Mouse (Mus musculus): ENCODE measurements at regions not wholly inside any gene's neighbourhood (a gene's known extent, or its start where the extent isn't known, plus 50 kb on each side); places are given as distances from the start of the nearest gene placed in this dataset.

- peak; percentile 61 to 83 for DNase-seq (ENCODE audit: low spot score in 2 of 2)
Measured at GRCm38 (mm10) chr14:72371702-72372277, 119.8 kb downstream of the Gm9195 start.

GRCm38 (mm10) chr14:72360829-72361520 is 130.7 kb downstream of the Gm9195 start:
- DNase-seq (ENCODE audit: low spot score in 2 of 2), result no peak

DNA sequence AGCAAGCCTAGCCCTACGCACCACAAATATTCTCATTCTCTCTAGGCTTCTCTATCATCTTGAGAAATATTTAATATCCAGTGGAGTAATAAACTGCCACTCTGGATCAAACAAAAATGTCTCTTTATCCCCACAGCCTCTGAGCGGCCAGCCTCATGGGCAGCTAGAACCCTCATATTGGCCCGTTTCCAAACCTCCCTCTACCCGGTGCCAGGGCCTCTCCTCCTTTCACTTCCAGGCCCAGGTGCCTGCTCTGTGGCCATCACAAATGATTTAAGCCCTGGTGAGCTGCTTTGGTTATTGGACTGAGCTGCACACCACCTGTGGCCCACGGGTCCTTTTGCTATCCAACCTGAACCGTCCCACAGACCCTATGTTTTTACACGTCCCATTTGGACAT is 131.5 kb downstream of the Gm9195 start:
- no peak for DNase-seq (ENCODE audit: low spot score in 2 of 2)

DNA sequence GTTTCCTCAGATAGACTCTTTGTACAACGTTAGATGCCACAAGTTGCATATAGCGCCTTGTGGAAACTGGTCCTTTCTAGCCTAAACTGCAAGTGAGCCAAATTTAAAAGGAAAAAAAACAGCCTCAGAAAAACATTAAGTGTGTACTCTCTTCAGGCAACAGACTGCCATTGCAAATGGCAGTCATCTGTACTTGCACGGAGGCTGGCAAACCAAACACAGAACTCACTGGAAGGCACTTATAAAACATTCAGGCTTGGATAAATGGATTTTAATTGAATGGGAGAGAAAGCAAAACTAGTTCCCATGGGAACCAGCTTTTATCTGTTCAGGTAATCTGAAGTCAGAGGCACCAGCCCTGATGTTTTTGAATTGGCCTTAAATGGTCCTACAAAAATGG is 133.7 kb downstream of the Gm9195 start:
- DNase-seq (ENCODE audit: low spot score in 2 of 2), result no peak

DNA sequence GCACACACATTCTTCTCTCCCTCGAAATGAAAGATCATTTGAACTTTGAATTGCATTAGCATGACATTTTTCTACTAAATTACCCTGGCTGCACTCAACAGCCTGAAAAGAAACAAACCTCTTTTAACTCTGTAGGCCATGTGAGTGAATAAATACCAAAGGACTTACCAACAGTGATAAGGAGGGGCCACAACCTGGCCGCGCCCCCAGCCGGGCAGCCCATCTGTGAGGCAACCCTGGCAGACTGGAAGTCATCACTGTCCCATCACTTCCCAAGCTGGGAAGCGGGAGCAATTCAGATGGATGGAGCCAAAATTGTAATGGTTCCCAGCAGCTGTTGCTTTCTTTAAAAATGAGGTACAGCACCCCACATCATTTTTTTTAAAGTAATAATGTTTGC is 149.5 kb downstream of the Gm9195 start:
- no peak for DNase-seq (ENCODE audit: low spot score in 2 of 2)

GRCm38 (mm10) chr14:72341590-72342154 is 150.0 kb downstream of the Gm9195 start:
- DNase-seq (ENCODE audit: low spot score in 2 of 2), result no peak

GRCm38 (mm10) chr14:72338046-72338445 is 153.6 kb downstream of the Gm9195 start:
- DNase-seq (ENCODE audit: low spot score in 2 of 2), result no peak

DNA sequence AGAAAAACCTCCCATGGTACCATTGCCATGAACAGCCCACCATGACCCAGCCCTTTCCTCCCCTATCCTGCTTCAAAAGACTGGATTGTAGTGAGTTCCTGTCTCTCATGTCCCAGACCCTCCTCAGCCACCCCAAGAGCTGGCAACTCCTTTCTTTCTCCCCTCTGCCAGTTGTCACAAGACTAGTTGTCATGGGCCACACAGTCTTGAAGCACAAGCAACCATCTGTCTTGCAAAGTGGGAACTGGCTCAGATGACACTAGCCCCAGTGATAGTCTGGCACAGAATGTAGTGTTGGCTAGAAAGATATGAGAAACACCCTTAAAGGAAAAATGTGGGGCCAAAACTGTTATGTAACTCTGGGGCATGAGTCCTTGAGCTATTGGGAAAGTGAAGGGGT is 187.8 kb downstream of the Gm9195 start:
- DNase-seq (ENCODE audit: low spot score in 2 of 2), result peak in 1 of 2 experiments; percentile 8

DNA sequence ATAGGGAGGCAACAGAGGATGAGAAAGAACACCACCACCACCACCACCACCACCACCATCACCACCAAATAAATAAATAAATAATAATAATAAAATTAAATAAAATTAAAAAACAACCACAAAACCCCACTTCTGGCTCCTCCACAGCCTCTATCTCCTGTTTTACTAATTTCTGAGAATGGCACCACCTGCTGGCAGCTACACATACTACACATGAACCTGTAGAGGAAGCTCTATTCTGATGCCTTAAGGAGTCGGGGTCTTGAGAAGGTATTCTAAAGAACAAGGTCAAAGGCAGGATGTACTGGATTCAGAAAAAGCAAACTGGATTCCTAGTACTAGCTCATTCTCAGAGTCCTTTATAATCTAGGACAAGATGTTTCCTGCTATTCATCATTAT is 191.6 kb downstream of the Gm9195 start:
- peak in 1 of 2 experiments; percentile 42 for DNase-seq (ENCODE audit: low spot score in 2 of 2)

DNA sequence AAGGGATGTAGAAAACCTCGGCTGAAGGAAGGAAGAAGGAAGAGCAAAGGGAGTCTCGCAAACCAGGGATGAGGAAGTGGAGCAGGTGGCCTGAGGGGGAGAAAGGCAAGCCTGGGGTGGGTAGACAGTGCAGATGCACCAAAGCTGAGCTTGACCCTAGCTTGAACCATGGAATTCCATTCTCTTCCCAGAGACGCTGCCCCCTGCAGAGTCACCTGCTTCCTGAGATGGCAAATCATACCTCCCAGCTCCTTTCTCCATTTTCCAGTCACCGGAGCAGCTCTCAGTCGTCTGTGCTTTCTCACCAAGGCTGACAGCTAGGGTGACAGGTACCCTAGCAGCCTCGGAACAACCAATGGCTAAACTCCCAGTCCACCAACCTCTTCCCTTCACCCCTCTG is 197.0 kb downstream of the Gm9195 start:
- no peak for DNase-seq (ENCODE audit: low spot score in 2 of 2)

- DNase-seq (ENCODE audit: low spot score in 2 of 2), result no peak
Measured at GRCm38 (mm10) chr14:72293677-72294387, 197.8 kb downstream of the Gm9195 start.

GRCm38 (mm10) chr14:72292656-72293299 is 198.9 kb downstream of the Gm9195 start:
- no peak for DNase-seq (ENCODE audit: low spot score in 2 of 2)

GRCm38 (mm10) chr14:72277309-72277708 is 214.3 kb downstream of the Gm9195 start:
- no peak for DNase-seq (ENCODE audit: low spot score in 2 of 2)

DNA sequence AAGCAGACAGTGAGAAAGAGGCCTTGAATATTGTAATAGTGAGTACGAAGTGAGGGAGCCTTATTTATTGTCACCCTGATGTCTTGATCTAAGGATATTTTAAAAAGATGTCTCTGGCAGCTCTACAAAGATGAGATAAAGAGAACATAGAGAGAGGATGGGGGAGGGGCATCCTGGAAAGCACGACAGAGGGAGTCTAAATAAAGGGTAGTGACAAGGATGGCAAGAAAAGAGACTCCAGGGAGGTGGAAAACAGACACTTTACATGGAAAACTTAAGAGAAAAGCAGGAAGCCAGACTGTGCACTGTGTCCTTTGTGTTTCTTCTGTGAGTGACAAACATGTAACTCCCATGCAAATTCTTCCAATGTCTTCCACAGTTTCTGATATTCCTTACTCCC is 232.4 kb downstream of the Gm9195 start:
- DNase-seq (ENCODE audit: low spot score in 2 of 2), result no peak

- no peak for DNase-seq (ENCODE audit: low spot score in 2 of 2)
Measured at GRCm38 (mm10) chr14:72241872-72242271, 249.8 kb downstream of the Gm9195 start.

DNA sequence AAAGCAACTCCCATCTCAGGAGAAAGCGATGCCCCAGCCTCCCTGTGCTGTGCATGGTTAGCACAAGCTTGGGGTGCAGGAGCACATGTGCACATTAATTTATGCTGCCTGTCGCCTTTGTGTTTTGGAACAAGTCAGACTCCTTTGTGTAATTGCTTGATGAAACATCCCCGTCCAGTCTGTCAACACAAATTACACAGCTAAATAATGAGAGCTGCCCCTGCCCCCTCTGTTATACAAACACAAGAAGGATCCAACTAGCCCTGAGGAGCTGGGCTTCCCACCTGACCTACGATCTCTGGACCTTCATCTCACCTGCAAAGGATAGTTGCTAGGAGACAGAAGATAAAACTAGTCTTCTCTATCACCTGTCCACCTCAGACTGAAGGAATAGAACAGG is 251.4 kb downstream of the Gm9195 start:
- DNase-seq (ENCODE audit: low spot score in 2 of 2), result no peak

DNA sequence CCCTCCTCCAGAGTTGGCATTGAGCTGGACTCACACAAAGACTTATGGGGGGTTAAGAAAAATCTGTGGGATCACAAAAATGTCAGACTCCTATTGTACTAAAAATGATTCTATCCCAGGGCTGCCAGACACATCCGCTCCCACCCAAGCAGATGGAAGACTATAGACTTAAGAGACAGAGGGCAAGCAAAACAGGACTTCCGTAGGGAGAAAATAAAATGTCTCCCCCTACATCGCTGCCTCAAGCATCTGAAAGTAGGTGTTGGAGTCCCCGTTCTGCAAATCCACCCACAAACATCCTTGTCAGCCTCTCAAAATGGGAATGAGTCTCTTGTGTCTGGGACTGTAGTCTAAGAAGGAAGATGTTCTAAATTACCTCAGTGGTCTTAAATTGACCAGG is 253.3 kb downstream of the Gm9195 start:
- no peak for DNase-seq (ENCODE audit: low spot score in 2 of 2)

DNA sequence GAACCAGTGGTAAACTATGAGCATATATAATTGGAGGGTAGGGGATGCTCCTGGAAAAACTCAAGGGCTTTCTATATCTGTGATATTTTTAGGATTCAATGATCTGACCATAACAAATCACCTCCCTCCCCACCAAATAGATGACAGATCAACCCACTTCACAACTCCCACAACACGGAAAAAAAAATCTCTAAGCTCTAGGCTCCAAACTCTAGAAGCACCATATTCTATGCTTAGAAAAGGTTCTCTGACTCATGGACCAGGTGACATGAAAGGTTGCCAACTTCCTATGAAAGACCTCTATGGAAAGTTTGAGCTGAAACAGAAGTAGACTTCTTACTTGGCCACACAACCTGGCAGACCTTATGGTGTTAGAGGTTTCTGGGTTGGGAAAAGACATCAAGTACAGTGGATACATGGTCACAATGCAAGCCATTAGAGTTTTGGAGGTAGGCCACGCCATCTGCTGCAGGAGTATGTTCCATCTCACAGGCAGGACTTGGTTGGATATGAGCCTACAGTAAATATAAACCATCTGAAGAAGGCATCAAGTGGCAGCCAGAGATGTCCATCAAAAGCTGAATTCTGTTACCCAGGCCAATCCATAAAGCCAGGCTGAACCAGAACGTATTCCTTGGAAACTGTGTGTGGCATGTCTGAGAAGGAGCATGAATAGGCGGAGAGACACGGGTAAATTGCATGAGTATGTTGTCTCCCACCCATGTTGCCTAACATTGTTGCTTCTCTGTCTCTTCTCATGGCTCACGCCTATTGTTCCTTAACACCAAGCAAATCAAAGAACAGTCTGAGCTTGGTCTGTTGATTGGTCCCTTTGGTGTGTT is 257.2 kb downstream of the Gm9195 start:
- DNase-seq (ENCODE audit: low spot score in 2 of 2), result no peak

DNA sequence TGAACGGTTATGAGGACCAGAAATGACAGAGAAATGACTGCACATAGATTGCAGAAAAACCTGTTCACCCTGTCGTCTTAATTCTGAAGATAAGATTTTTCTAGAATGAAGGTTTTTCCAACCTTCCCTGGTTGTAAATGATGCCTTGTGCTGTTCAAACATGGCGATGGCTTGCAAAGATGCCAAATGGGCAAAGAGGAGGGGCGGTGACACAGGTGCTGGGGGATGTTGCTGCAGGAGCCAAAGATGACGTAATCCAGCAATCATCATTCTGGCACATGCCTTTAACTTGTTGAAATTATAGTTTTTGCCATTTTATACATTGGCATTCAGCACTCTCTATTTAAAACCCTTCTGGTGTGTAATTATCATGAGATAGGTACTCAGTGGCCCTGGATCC is 263.8 kb downstream of the Gm9195 start:
- no peak for DNase-seq (ENCODE audit: low spot score in 2 of 2)

DNA sequence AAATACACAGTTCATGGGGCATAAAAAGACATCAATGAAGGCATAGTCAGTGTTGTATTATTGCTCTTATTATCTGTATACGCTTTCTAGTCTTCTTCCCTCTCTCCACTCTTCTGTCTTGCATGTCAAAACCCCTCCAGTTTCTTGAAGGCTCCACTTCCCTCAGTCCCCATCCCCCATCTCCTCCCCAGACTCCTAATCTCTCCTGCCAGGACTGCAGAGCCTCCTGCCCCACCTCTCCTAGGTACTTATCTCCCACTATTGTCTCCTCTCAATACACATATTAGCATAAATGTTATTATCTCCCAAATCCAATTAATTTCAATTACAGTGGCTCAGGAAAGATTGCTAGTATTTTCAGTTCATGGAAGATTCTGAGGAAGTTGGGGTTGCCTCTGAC is 264.2 kb downstream of the Gm9195 start:
- no peak for DNase-seq (ENCODE audit: low spot score in 2 of 2)

DNA sequence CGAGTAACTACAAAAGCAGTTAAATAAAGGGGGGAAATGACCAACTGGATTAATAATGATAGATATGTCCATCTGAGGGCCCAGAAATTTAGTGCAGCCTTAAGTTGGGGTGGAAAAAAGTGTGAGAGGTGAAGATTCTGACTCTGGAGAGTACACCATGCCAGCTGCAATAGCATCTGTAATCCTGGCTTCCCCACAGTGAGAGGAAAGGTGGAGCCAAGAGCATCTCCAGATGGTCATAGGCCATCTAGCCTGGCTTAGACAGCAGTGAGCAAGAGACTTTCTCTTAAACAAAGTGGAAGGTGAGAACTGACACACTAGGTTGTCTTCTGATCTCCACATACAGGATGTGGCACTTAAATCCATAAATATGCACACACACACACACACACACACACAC is 264.7 kb downstream of the Gm9195 start:
- DNase-seq (ENCODE audit: low spot score in 2 of 2), result no peak

Measured in frontal cortex, postnatal 14 days (tissue).